Mouse (Mus musculus): ENCODE data around the gene Sdk2. TPM values are rescaled to one million over a fixed set of nuclear protein-coding genes. Genes with fewer than 3 reads are reported as not detected.

Gene Sdk2
- total RNA-seq, 2 experiments from 2014 or later: 0.23 to 0.84 TPM

GRCm38 (mm10) chr11:113737912-113738311, 328.9 kb downstream of the Sdk2 start:
- Histone ChIP-seq H3K27ac (peak overlapping the region; percentile 50), H3K4me3 (no peak overlapping the region)
- TF ChIP-seq CTCF (IDR thresholded peaks at IDR 0.05): no peak
- intact Hi-C loops (cut with DNase I): no loop called here
- no peak for DNase-seq

GRCm38 (mm10) chr11:113737553-113737854, 329.3 kb downstream of the Sdk2 start:
- H3K27ac ChIP-seq: peak overlapping the region; percentile 50
- intact Hi-C loops (cut with DNase I): no loop called here
- TF ChIP-seq CTCF (IDR thresholded peaks at IDR 0.05): no peak

GRCm38 (mm10) chr11:113736848-113737552, 329.8 kb downstream of the Sdk2 start:
- H3K27ac ChIP-seq: peak overlapping the region; percentile 50
- H3K4me3 ChIP-seq: no peak overlapping the region
- no peak for TF ChIP-seq CTCF (IDR thresholded peaks at IDR 0.05)
- intact Hi-C loops (cut with DNase I): no loop called here
- no peak for DNase-seq

More at GRCm38 (mm10) chr11:113737553-113737854, 329.3 kb downstream of the Sdk2 start:
- DNase-seq: no peak
- H3K4me3 ChIP-seq: no peak overlapping the region

GRCm38 (mm10) chr11:113735151-113735550, 331.7 kb downstream of the Sdk2 start:
- H3K27ac ChIP-seq: peak overlapping the region; percentile 53
- intact Hi-C loops (cut with DNase I): no loop called here
- H3K4me3 ChIP-seq: no peak overlapping the region
- no peak for TF ChIP-seq CTCF (IDR thresholded peaks at IDR 0.05)
- no peak for DNase-seq

- Histone ChIP-seq H3K27ac (peak overlapping the region; percentile 71), H3K4me3 (peak overlapping the region; percentile 11; the same call in 1 of the 2 replicates)
- DNase-seq: peak; percentile 56
- intact Hi-C loops (cut with DNase I): no loop called here
- no peak for TF ChIP-seq CTCF (IDR thresholded peaks at IDR 0.05)
These were observed 333.0 kb downstream of the Sdk2 start for GRCm38 (mm10) chr11:113733631-113734364.

GRCm38 (mm10) chr11:113731945-113732612, 334.8 kb downstream of the Sdk2 start:
- H3K4me3 ChIP-seq: no peak overlapping the region
- peak; percentile 26; the same call in 1 of the 2 replicates for TF ChIP-seq CTCF (IDR thresholded peaks at IDR 0.05)
- H3K27ac ChIP-seq: peak overlapping the region; percentile 35; the same call in 1 of the 2 replicates
- intact Hi-C loops (cut with DNase I): no loop called here
- DNase-seq: no peak

GRCm38 (mm10) chr11:113730879-113731278, 336.0 kb downstream of the Sdk2 start:
- TF ChIP-seq CTCF (IDR thresholded peaks at IDR 0.05): no peak
- intact Hi-C loops (cut with DNase I): no loop called here
- DNase-seq: no peak
- Histone ChIP-seq H3K27ac (peak overlapping the region; percentile 35; the same call in 1 of the 2 replicates), H3K4me3 (no peak overlapping the region)

GRCm38 (mm10) chr11:113729917-113730316, 336.9 kb downstream of the Sdk2 start:
- intact Hi-C loops (cut with DNase I): no loop called here
- no peak for TF ChIP-seq CTCF (IDR thresholded peaks at IDR 0.05)
- peak overlapping the region; percentile 81 for H3K27ac ChIP-seq
- no peak for DNase-seq
- no peak overlapping the region for H3K4me3 ChIP-seq

- no peak for TF ChIP-seq CTCF (IDR thresholded peaks at IDR 0.05)
- no peak overlapping the region for H3K4me3 ChIP-seq
- H3K27ac ChIP-seq: peak overlapping the region; percentile 81
- DNase-seq: no peak
- intact Hi-C loops (cut with DNase I): no loop called here
These were observed 337.6 kb downstream of the Sdk2 start for GRCm38 (mm10) chr11:113729239-113729638.

- intact Hi-C loops (cut with DNase I): no loop called here
- peak overlapping the region; percentile 4 for H3K4me3 ChIP-seq
- H3K27ac ChIP-seq: peak overlapping the region; percentile 81
- DNase-seq: no peak
- TF ChIP-seq CTCF (IDR thresholded peaks at IDR 0.05): no peak
These were observed 338.9 kb downstream of the Sdk2 start for GRCm38 (mm10) chr11:113727992-113728391.

GRCm38 (mm10) chr11:113726994-113727888, 339.6 kb downstream of the Sdk2 start:
- intact Hi-C loops (cut with DNase I): no loop called here
- H3K27ac ChIP-seq: peak overlapping the region; percentile 81
- TF ChIP-seq CTCF (IDR thresholded peaks at IDR 0.05): no peak
- peak; percentile 49 for DNase-seq
- peak overlapping the region; percentile 4 for H3K4me3 ChIP-seq
